Mouse (Mus musculus) midbrain, embryonic 13.5 days (tissue): ENCODE data around the gene Dtx3l. TPM values are rescaled to one million over a fixed set of nuclear protein-coding genes. Genes with fewer than 3 reads are reported as not detected.
"Not testable (repeated sequence)": the region's sequence is repeated elsewhere in the genome, so short reads cannot be mapped to it uniquely, and the experiment has no call there.

Experiments
- ATAC-seq: fragments of 200-750 bp; cut with Nextera tagmentation; 2 replicates; pipeline ENCODE4 v1.8.0; 2017; ENCODE audit warnings: mild to moderate bottlenecking, moderate TSS enrichment, moderate library complexity
- H3K27ac ChIP-seq: fragments of 300-500 bp; sonication (generic); 2 replicates; pipeline ENCODE4 v1.5.1; 2015; ENCODE audit warnings: inconsistent platforms, mild to moderate bottlenecking, moderate library complexity
- H3K27me3 ChIP-seq: fragments of 300-500 bp; sonication (generic); 2 replicates; pipeline ENCODE4 v1.6.1; 2015; ENCODE audit warnings: mild to moderate bottlenecking, inconsistent platforms
- H3K36me3 ChIP-seq: fragments of 300-500 bp; sonication (generic); 2 replicates; pipeline ENCODE4 v1.6.1; 2015; ENCODE audit warnings: mild to moderate bottlenecking, inconsistent platforms
- H3K4me1 ChIP-seq: fragments of 300-500 bp; sonication (generic); replicated peaks from 2 replicates; pipeline ENCODE4 v1.6.1; 2015; ENCODE audit warnings: inconsistent platforms
- H3K4me2 ChIP-seq: fragments of 300-500 bp; sonication (generic); replicated peaks from 2 replicates; pipeline ENCODE4 v1.6.1; 2015; ENCODE audit warnings: moderate library complexity, mild to moderate bottlenecking, inconsistent platforms
- H3K4me3 ChIP-seq: fragments of 300-500 bp; sonication (generic); replicated peaks from 2 replicates; pipeline ENCODE4 v1.5.1; 2015; ENCODE audit warnings: mild to moderate bottlenecking, inconsistent platforms
- H3K9ac ChIP-seq: fragments of 300-500 bp; sonication (generic); replicated peaks from 2 replicates; pipeline ENCODE4 v1.6.1; 2015; ENCODE audit warnings: mild to moderate bottlenecking, inconsistent platforms
- H3K9me3 ChIP-seq: fragments of 300-500 bp; sonication (generic); 2 replicates; pipeline ENCODE4 v1.6.1; 2016; ENCODE audit warnings: mild to moderate bottlenecking, inconsistent platforms
- WGBS: fragments of 180-500 bp; shearing (Covaris S2); methylation state at CpG from one replicate; pipeline ENCODE4 v1.1.7; 2015; 5-methylcytosine and 5-hydroxymethylcytosine counted together
- polyA plus RNA-seq: library from polyadenylated mRNA; unstranded; fragments of >200 nt; fragmentation: Nextera tagmentation; extraction: Ambion mirVana; gene quantifications from 2 replicates; pipeline ENCODE4 v1.2.1, GENCODE M21; 2015

Gene Dtx3l
- polyA plus RNA-seq, 1 experiment from 2014 or later: 1.3 TPM

DNA sequence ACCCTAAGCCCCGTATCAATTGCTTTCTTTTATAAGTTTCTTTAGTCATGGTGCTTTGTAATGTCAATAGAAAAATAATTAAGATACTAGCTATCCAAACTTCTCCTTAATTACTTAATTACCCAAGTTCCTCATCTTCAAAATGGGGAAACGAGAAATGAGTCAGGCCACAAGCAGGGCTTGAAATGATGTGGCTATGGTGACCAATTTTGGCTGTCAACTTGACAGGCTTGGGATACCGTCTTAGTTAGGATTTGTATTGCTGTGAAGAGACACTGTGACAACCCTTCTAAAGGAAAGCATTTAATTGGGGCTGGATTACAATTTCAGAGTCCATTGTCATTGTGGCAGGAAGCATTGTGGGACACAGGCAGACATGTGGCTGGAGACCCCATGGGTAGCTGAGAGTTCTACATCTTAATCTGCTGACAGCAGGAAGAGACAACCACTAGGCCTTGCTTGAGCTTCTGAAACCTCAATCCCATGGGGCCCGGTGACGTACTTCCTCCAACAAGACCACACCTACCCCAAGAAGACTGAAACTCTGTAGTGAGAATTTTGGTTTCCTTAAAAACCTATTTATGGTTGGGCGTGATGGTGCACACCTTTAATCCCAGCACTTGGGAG lies 35.8 kb downstream of the Dtx3l start:
- ATAC-seq: no peak
- WGBS: 80% methylated on average over 6 of the region's 6 CpGs

DNA sequence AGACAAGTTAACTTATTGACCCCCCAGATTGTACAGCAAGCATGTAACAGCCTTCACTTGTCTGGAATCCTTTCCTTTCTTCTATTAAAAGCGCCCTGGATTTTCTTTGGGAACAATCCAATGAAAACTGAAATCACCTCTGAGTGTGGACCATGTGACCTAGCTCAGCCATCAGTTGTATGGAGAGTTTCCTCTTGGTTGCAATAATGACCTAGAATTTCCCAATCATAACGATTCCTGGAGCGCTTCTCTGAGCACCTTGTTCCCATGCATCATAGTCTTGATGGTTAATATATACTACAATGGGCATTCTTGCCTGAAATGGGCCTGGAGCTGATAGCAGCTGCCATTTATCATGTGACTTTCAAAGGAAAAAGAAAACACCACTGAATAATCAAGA lies 38.4 kb downstream of the Dtx3l start:
- ATAC-seq: no peak
- H3K27me3 ChIP-seq: no peaks in the 10 kb centered on the region
- no peak overlapping the region for H3K4me2 ChIP-seq
- H3K27ac ChIP-seq: no peak overlapping the region
- WGBS: 90% methylated on average over 3 of the region's 3 CpGs
- H3K4me3 ChIP-seq: no peak overlapping the region
- H3K9me3 ChIP-seq: peaks cover 4% of the 10 kb centered on the region; the same call in 1 of the 2 replicates
- no peaks in the 10 kb centered on the region for H3K4me1 ChIP-seq
- no peaks in the 10 kb centered on the region for H3K36me3 ChIP-seq
- no peak overlapping the region for H3K9ac ChIP-seq

More for the DNA sequence above, 35.8 kb downstream of the Dtx3l start:
- Histone ChIP-seq H3K27ac (no peak overlapping the region), H3K9ac (no peak overlapping the region), H3K36me3 (no peaks in the 10 kb centered on the region), H3K4me3 (no peak overlapping the region), H3K4me1 (no peaks in the 10 kb centered on the region), H3K27me3 (no peaks in the 10 kb centered on the region), H3K9me3 (no peaks in the 10 kb centered on the region), H3K4me2 (no peak overlapping the region)

GRCm38 (mm10) chr16:35894997-35895396 lies 44.0 kb downstream of the Dtx3l start:
- H3K27me3 ChIP-seq: no peaks in the 10 kb centered on the region
- no peaks in the 10 kb centered on the region for H3K36me3 ChIP-seq
- peaks cover 4% of the 10 kb centered on the region; the same call in 1 of the 2 replicates for H3K9me3 ChIP-seq
- H3K27ac ChIP-seq: no peak overlapping the region
- no peak overlapping the region for H3K9ac ChIP-seq
- H3K4me1 ChIP-seq: no peaks in the 10 kb centered on the region
- H3K4me2 ChIP-seq: no peak overlapping the region
- 65% methylated on average over 6 of the region's 6 CpGs for WGBS
- ATAC-seq: no peak
- no peak overlapping the region for H3K4me3 ChIP-seq

DNA sequence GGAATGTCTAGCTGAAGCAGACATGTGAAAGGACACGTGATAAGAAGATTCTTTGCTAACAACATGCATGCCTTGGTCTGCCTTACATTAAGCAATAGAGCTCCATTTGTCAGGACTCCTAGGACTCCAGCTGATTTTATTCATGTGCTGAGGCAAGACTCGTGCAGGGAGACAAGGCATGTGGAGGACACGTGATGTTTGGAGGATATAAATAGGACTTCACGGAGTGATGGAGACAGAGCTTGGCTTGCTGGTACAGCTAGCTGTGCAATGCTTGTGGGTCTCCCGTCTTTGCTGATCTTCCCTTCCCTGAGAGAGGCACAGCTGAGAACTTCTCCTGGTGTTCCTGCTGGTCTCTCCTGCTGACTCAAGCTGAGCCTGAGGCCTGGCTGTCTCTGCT lies 47.3 kb downstream of the Dtx3l start:
- not testable (repeated sequence) for ATAC-seq
- 85% methylated on average over 5 of the region's 5 CpGs for WGBS

GRCm38 (mm10) chr16:35890645-35891044 lies 48.3 kb downstream of the Dtx3l start:
- Histone ChIP-seq H3K27me3 (no peaks in the 10 kb centered on the region), H3K27ac (no peak overlapping the region), H3K4me2 (no peak overlapping the region), H3K36me3 (no peaks in the 10 kb centered on the region), H3K4me3 (no peak overlapping the region), H3K9me3 (no peaks in the 10 kb centered on the region), H3K4me1 (no peaks in the 10 kb centered on the region), H3K9ac (no peak overlapping the region)
- 67% methylated on average over 3 of the region's 3 CpGs for WGBS
- ATAC-seq: no peak

More for the DNA sequence above, 47.3 kb downstream of the Dtx3l start:
- not testable (repeated sequence) for H3K27ac ChIP-seq, H3K9me3 ChIP-seq, H3K9ac ChIP-seq, H3K36me3 ChIP-seq, H3K27me3 ChIP-seq, H3K4me1 ChIP-seq, H3K4me2 ChIP-seq, H3K4me3 ChIP-seq

DNA sequence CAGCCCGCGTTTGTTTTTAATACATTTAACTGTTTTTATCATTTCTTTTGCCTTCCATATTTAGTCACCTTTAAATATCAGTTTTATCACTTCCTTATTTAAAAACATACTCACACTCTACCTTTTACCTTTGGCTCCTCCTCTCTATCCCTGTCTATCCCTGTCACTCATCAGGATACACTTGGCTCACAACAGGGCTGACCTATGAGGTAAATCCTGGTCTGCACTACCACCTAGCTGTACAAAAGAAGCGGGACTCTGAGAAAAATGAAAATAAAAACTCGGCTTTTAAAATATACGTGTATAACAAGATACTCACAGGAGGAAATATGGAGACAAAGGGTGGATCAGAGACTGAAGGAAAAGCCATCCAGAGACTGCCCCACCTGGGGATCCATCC lies 50.0 kb downstream of the Dtx3l start:
- Histone ChIP-seq H3K4me3 (no peak overlapping the region), H3K9ac (no peak overlapping the region), H3K4me2 (no peak overlapping the region), H3K27me3 (no peaks in the 10 kb centered on the region), H3K4me1 (no peaks in the 10 kb centered on the region), H3K9me3 (no peaks in the 10 kb centered on the region), H3K27ac (no peak overlapping the region), H3K36me3 (no peaks in the 10 kb centered on the region)
- WGBS: 91% methylated on average over 5 of the region's 5 CpGs
- no peak for ATAC-seq

- Histone ChIP-seq H3K4me3 (no peak overlapping the region), H3K36me3 (no peaks in the 10 kb centered on the region), H3K27me3 (no peaks in the 10 kb centered on the region), H3K9me3 (no peaks in the 10 kb centered on the region), H3K4me2 (no peak overlapping the region), H3K4me1 (no peaks in the 10 kb centered on the region), H3K9ac (no peak overlapping the region), H3K27ac (no peak overlapping the region)
- 84% methylated on average over 7 of the region's 7 CpGs for WGBS
- ATAC-seq: no peak
Observed at GRCm38 (mm10) chr16:35888174-35888573, 50.8 kb downstream of the Dtx3l start.

Other genes starting within 250 kb of the Dtx3l start
- 22.7 and 27.9 TPM in 2 replicates for gene Dirc2, start 169.8 kb downstream of the Dtx3l start, polyA plus RNA-seq
- 19.7 and 21.9 TPM in 2 replicates for gene Hspbap1, start 168.8 kb downstream of the Dtx3l start, polyA plus RNA-seq
- 0.24 and 0.35 TPM in 2 replicates for gene Parp14, start 67.6 kb downstream of the Dtx3l start, polyA plus RNA-seq
- gene Parp9, start 681 bp downstream of the Dtx3l start, polyA plus RNA-seq: 1.5 and 1.8 TPM in 2 replicates
- 79.8 and 84.1 TPM in 2 replicates for gene Kpna1, start 39.6 kb upstream of the Dtx3l start, polyA plus RNA-seq
- 14.5 and 14.8 TPM in 2 replicates for gene Wdr5b, start 102.0 kb upstream of the Dtx3l start, polyA plus RNA-seq
- gene Fam162a, start 132.4 kb upstream of the Dtx3l start, polyA plus RNA-seq: 158 and 170 TPM in 2 replicates
- gene Ccdc58, start 132.5 kb upstream of the Dtx3l start, polyA plus RNA-seq: 44.8 and 45.6 TPM in 2 replicates
- not detected in 2 replicates for gene Csta1, start 192.1 kb upstream of the Dtx3l start, polyA plus RNA-seq
- gene Stfa2l1, start 217.7 kb upstream of the Dtx3l start, polyA plus RNA-seq: 0.59 TPM in 1 of 2 replicates, not detected in the other
- 1.1 TPM in 1 of 2 replicates, not detected in the other for gene Gm5483, start 245.1 kb upstream of the Dtx3l start, polyA plus RNA-seq